Mouse (Mus musculus) lung, postnatal 0 days (tissue): ENCODE data around the gene Cntrl.

Experiments
- CTCF ChIP-seq: IDR thresholded peaks from 2 replicates; pipeline ENCODE4 v1.5.1; 2016; ENCODE audit warnings: antibody characterized with exemption, mild to moderate bottlenecking
- EP300 ChIP-seq: IDR thresholded peaks from 2 replicates; pipeline ENCODE4 v1.6.1; 2016; ENCODE audit warnings: antibody characterized with exemption, mild to moderate bottlenecking, control low read depth

- no peak for TF ChIP-seq CTCF
- no peak for TF ChIP-seq EP300
Observed at GRCm38 (mm10) chr2:35218736-35219135, 109.4 kb downstream of the Cntrl start.
